Mouse (Mus musculus): Measurements from ENCODE around the gene Lrrfip1. TPM values are rescaled to one million over a fixed set of nuclear protein-coding genes. Genes with fewer than 3 reads are reported as not detected.
A peak's percentile ranks its signal among the peaks of the same experiment; 100 is the strongest.

The Lrrfip1 gene
- polyA plus RNA-seq, 1 experiment, result 51.9 TPM

DNA sequence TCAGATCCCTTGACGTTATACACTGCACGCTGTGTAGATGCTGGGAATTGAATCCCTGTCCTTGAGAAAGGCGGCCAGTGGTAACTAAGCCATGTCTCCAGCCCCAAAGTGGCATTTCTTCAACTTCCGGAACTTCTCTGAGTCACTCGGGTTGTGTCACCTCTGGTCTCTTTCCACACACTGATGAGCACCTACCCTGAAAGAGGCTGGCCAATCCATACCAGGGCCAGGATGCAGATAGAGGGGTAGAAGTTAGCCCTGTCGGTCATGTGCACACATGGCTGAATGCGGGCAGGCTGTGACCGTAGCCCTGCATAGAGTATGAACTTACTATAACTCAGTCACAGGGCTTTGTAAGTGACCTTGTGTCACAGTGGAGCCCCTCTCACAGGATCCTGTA is 57.9 kb downstream of the Lrrfip1 start:
- 22% methylated on average over 8 of the region's 8 CpGs for WGBS
- H3K4me1 ChIP-seq (ENCODE audit: control insufficient read depth, insufficient read depth, low read length), result peaks cover 12% of the 10 kb centered on the region; the same call in 1 of the 2 replicates

DNA sequence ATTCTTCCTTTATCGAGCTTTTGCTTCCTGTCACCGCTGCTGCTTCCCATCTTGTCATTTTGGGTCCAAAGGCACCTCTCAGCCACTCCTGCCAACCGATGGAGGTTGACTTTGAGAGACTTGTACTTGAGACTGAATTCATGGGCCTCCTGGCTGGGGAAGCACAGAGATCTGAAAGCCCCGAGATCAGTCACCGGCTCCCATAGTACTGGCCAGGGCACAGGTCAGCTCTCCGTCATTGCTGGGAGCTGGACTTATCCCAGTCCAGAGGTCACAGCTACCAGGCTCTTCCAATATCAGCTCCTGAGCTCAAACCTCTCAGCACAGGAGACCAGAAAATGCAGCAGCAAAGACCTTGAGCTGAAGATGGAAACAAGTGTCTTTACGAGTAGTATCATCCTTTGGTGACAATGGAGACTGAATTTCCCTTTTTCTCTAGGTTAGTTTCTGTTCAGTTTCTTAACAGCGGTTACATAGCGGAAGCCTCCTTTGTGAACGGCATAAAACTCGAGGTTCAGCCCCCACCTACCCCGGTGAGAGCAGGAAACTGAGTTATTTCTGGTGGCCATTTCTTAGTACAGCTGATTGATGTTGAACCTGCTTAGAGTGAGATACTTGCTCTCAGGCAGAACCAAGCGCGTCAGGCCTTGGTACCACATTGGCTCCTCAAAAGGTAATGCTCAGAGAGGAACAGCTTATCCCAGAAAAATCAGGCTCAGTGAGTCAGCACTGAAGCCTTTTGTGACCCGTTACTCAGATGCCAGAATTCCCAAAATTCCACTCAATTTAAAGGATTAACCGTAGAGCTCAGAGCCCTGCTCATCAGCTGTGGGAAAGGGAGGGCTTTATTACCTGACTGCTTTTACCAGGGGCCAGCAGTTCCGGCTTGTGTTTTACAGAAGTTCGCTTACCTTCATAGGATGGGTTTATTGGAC is 59.0 kb downstream of the Lrrfip1 start:
- WGBS, result 6% methylated on average over 18 of the region's 18 CpGs
- TF ChIP-seq POLR2A (IDR thresholded peaks at IDR 0.05; ENCODE audit: borderline replicate concordance, control insufficient read depth, low read depth, low read length), result 0 out of 2 replicates have a peak, but pooled peaks have one; percentile 31
- no peak for TF ChIP-seq CTCF (IDR thresholded peaks at IDR 0.05; ENCODE audit: control insufficient read depth, insufficient read depth, low read length)
- Histone ChIP-seq H3K4me3 (replicated peaks; ENCODE audit: control insufficient read depth, low read depth, low read length) (peak overlapping the region; percentile 57), H3K27ac (ENCODE audit: control insufficient read depth, insufficient read depth, low read depth, low read length, poor library complexity) (peak overlapping the region; percentile 90), H3K4me1 (ENCODE audit: control insufficient read depth, insufficient read depth, low read length) (peaks cover 15% of the 10 kb centered on the region)

More for the DNA sequence above, 57.9 kb downstream of the Lrrfip1 start:
- Histone ChIP-seq H3K27ac (ENCODE audit: control insufficient read depth, insufficient read depth, low read depth, low read length, poor library complexity) (peak overlapping the region; percentile 90), H3K4me3 (replicated peaks; ENCODE audit: control insufficient read depth, low read depth, low read length) (peak overlapping the region; percentile 59)
- 0 out of 2 replicates have a peak, but pooled peaks have one; percentile 5 for TF ChIP-seq POLR2A (IDR thresholded peaks at IDR 0.05; ENCODE audit: borderline replicate concordance, control insufficient read depth, low read depth, low read length)
- no peak for TF ChIP-seq CTCF (IDR thresholded peaks at IDR 0.05; ENCODE audit: control insufficient read depth, insufficient read depth, low read length)

DNA sequence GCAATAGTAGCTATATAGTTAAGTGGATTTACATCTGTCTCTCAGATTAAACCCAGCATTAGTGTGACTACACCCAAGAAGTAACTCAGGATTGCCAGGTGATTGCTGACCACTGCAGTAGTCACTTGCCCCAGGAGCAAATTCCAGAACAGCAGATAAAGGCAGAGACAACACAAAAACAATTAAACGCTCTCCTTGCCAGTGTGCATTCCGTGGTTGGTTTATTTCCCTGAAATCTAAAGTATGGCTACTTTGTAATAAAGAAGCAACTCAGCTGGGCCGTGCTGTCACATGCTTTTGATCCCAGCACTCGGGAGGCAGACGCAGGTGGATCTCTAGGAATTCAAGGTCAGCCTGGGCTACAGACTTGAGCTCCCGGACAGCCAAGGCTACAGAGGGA is 59.7 kb downstream of the Lrrfip1 start:
- peak overlapping the region; percentile 90 for H3K27ac ChIP-seq (ENCODE audit: control insufficient read depth, insufficient read depth, low read depth, low read length, poor library complexity)
- H3K4me3 ChIP-seq (replicated peaks; ENCODE audit: control insufficient read depth, low read depth, low read length), result no peak overlapping the region

DNA sequence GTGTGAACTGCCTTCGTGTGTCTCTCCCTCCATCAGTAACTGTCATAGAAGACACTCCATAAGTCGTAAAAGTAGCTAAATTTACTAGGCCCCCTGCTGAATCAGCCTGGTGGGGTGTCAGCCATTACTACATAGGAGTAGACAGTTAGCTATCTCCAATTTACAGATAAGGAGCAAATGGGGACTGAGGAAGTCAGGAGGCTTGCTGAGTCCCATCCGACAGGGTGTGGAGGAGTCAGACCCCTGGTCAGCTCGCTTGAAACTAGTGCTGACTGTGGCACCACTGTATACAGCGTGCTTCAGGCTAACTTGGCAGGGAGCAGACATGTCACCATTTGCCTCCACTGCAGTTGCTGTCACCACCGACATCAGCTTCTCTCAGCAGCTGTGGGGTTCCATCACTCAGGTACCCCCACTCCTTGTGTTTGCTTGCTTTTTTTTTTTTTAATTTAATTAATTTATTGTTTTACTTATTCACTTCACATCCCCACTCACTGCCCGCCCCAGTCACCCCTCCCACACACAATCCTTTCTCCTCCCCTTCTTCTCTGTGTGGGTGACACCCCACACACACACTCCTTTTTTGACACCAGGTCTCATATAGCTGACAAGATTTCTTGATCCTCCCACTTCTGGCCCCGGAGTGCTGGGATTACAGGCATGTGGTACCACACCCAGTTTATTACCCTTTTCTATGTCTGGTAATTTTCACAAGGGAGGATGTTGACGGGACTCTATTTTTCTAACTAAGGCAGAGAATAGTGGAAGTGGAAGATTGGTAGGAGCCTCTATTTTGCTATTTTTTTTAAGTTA is 61.5 kb downstream of the Lrrfip1 start:
- TF ChIP-seq CTCF (IDR thresholded peaks at IDR 0.05; ENCODE audit: control insufficient read depth, insufficient read depth, low read length) (no peak), POLR2A (IDR thresholded peaks at IDR 0.05; ENCODE audit: borderline replicate concordance, control insufficient read depth, low read depth, low read length) (no peak)
- Histone ChIP-seq H3K4me1 (ENCODE audit: control insufficient read depth, insufficient read depth, low read length) (peaks cover 24% of the 10 kb centered on the region), H3K27ac (ENCODE audit: control insufficient read depth, insufficient read depth, low read depth, low read length, poor library complexity) (no peak overlapping the region), H3K4me3 (replicated peaks; ENCODE audit: control insufficient read depth, low read depth, low read length) (no peak overlapping the region)
- WGBS, result 48% methylated on average over 9 of the region's 9 CpGs

More for the DNA sequence above, 59.7 kb downstream of the Lrrfip1 start:
- TF ChIP-seq CTCF (IDR thresholded peaks at IDR 0.05; ENCODE audit: control insufficient read depth, insufficient read depth, low read length), result no peak
- TF ChIP-seq POLR2A (IDR thresholded peaks at IDR 0.05; ENCODE audit: borderline replicate concordance, control insufficient read depth, low read depth, low read length), result no peak
- WGBS, result 58% methylated on average over 6 of the region's 6 CpGs
- peaks cover 17% of the 10 kb centered on the region for H3K4me1 ChIP-seq (ENCODE audit: control insufficient read depth, insufficient read depth, low read length)

DNA sequence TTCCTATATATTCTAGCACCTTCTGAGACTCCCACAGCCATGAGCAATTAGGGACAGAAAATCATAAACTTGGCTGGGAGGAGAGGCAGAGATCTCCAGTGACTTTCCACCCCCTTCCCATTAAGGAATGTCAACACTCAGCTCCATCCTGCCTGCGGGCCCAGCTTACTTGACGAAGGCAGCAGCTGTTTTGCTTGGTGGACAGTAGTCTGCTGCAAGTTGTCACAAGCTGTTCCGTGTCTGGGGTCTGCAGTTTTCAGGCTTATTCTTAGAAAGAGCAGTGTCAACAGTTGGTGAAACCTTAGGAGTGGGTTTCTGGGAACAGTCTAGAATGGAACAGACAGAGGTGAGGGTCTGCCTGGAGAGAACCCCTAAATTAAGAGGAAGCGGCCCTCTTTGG is 62.6 kb downstream of the Lrrfip1 start:
- Histone ChIP-seq H3K27ac (ENCODE audit: control insufficient read depth, insufficient read depth, low read depth, low read length, poor library complexity) (peak overlapping the region; percentile 40), H3K4me1 (ENCODE audit: control insufficient read depth, insufficient read depth, low read length) (peaks cover 24% of the 10 kb centered on the region), H3K4me3 (replicated peaks; ENCODE audit: control insufficient read depth, low read depth, low read length) (no peak overlapping the region)
- 57% methylated on average over 4 of the region's 4 CpGs for WGBS
- TF ChIP-seq CTCF (IDR thresholded peaks at IDR 0.05; ENCODE audit: control insufficient read depth, insufficient read depth, low read length), result no peak
- TF ChIP-seq POLR2A (IDR thresholded peaks at IDR 0.05; ENCODE audit: borderline replicate concordance, control insufficient read depth, low read depth, low read length), result no peak

DNA sequence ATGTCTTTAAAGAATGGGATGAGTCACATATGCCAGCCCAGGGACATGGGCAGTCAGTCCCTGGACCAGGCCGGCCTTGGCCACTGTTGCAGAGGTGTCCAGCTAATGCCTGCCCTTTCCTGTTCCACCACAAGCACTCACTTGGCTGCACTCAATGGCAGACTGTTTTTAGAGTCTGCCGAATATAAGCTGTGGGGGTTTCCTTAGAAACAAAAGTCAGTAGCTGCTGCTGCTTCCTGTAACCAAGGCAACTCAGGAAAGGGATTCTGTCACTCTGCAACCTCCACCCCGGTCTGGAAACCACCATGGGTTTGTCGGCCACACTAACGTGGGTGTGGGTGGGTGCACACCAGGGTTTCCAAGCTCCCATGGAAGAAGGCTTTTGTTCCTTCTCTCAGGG is 63.8 kb downstream of the Lrrfip1 start:
- TF ChIP-seq CTCF (IDR thresholded peaks at IDR 0.05; ENCODE audit: control insufficient read depth, insufficient read depth, low read length), result no peak
- TF ChIP-seq POLR2A (IDR thresholded peaks at IDR 0.05; ENCODE audit: borderline replicate concordance, control insufficient read depth, low read depth, low read length), result no peak
- Histone ChIP-seq H3K27ac (ENCODE audit: control insufficient read depth, insufficient read depth, low read depth, low read length, poor library complexity) (peak overlapping the region; percentile 64), H3K4me3 (replicated peaks; ENCODE audit: control insufficient read depth, low read depth, low read length) (no peak overlapping the region), H3K4me1 (ENCODE audit: control insufficient read depth, insufficient read depth, low read length) (peaks cover 22% of the 10 kb centered on the region)
- WGBS, result 0% methylated on average over 5 of the region's 5 CpGs

DNA sequence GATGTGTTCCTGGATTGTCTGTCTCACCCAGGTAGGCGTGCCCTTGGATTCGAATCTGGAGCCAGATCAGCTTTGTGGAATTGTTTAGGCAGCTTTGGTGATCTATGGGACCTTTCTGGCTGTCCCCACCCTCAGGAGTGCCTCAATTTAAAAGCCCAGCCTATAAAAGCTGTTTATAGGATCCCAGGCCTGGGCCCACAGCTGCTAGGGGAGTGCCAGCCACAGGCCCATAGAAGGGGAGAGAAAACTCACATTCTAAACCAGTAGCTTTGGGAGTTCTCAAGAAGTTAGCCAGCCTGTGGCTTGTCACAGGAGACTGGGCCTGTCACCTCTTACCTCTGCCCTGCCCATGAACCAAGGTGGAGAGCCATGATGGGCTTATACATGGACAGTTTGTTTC is 65.5 kb downstream of the Lrrfip1 start:
- TF ChIP-seq POLR2A (IDR thresholded peaks at IDR 0.05; ENCODE audit: borderline replicate concordance, control insufficient read depth, low read depth, low read length) (no peak), CTCF (IDR thresholded peaks at IDR 0.05; ENCODE audit: control insufficient read depth, insufficient read depth, low read length) (no peak)
- Histone ChIP-seq H3K4me3 (replicated peaks; ENCODE audit: control insufficient read depth, low read depth, low read length) (no peak overlapping the region), H3K27ac (ENCODE audit: control insufficient read depth, insufficient read depth, low read depth, low read length, poor library complexity) (peak overlapping the region; percentile 17), H3K4me1 (ENCODE audit: control insufficient read depth, insufficient read depth, low read length) (peaks cover 18% of the 10 kb centered on the region)
- WGBS, result 83% methylated on average over 2 of the region's 2 CpGs

All from bone marrow, adult 2 months (tissue).